Mouse (Mus musculus) bone marrow, adult 2 months (tissue): Measurements from ENCODE around the gene Olfr352.

ENCODE experiments used
- CTCF ChIP-seq: fragments of 200-500 bp; IDR thresholded peaks from 2 replicates; pipeline ENCODE4 v1.5.1; 2011; ENCODE audit warnings: low read length, control low read depth; ENCODE audit not compliant: control insufficient read depth, insufficient read depth
- POLR2A ChIP-seq: fragments of 200-500 bp; IDR thresholded peaks from 2 replicates; pipeline ENCODE4 v1.6.1; 2011; ENCODE audit warnings: low read depth, mild to moderate bottlenecking, control low read depth, low read length, borderline replicate concordance; ENCODE audit not compliant: control insufficient read depth

- no peak for TF ChIP-seq CTCF
- no peak for TF ChIP-seq POLR2A
Measured at GRCm38 (mm10) chr2:36905380-36905779, 37.1 kb downstream of the Olfr352 start, which contains the start of gene Olfr354.
